Mouse (Mus musculus): Measurements from ENCODE around the gene Pard3. TPM values are rescaled to one million over a fixed set of nuclear protein-coding genes. Genes with fewer than 3 reads are reported as not detected.

Pard3 gene
- polyA plus RNA-seq, 2 experiments = 4.5 TPM

GRCm38 (mm10) chr8:127038928-127039327, 24.8 kb upstream of the Pard3 start:
- Histone ChIP-seq H3K27me3 (ENCODE audit: control insufficient read depth, insufficient read depth, low read length) (no peaks in the 10 kb centered on the region), H3K4me1 (replicated peaks; ENCODE audit: control insufficient read depth in 2 of 2, insufficient read depth in 2 of 2, low read length in 1 of 2) (no peaks in the 10 kb centered on the region), H3K9ac (replicated peaks) (no peak overlapping the region), H3K4me2 (ENCODE audit: low read depth) (no peak overlapping the region), H3K4me3 (ENCODE audit: insufficient read depth in 1 of 2, low read depth in 2 of 2, low read length in 2 of 2) (no peak overlapping the region), H3K36me3 (replicated peaks; ENCODE audit: control insufficient read depth, insufficient read depth, low read depth) (no peaks in the 10 kb centered on the region), H3K27ac (no peak overlapping the region), H3K9me3 (ENCODE audit: control insufficient read depth, low read length) (no peaks in the 10 kb centered on the region)
- 56% methylated on average over 4 of the region's 4 CpGs for WGBS (ENCODE audit: insufficient replicate concordance)
- no peak for TF ChIP-seq CTCF (IDR thresholded peaks at IDR 0.05; ENCODE audit: low read depth)
- TF ChIP-seq EP300 (IDR thresholded peaks at IDR 0.05; ENCODE audit: low read depth) = no peak
- ATAC-seq (ENCODE audit: insufficient read depth) (no peak), DNase-seq (ENCODE audit: low read depth in 3 of 3, low spot score in 3 of 3) (no peak)

- ATAC-seq (ENCODE audit: insufficient read depth) (no peak), DNase-seq (ENCODE audit: low read depth in 3 of 3, low spot score in 3 of 3) (no peak)
- H3K27ac ChIP-seq = no peak overlapping the region
- 45% methylated on average over 5 of the region's 5 CpGs for WGBS (ENCODE audit: insufficient replicate concordance)
- H3K4me2 ChIP-seq (ENCODE audit: low read depth) = no peak overlapping the region
- H3K9ac ChIP-seq (replicated peaks) = no peak overlapping the region
- no peaks in the 10 kb centered on the region for H3K36me3 ChIP-seq (replicated peaks; ENCODE audit: control insufficient read depth, insufficient read depth, low read depth)
- H3K9me3 ChIP-seq (ENCODE audit: control insufficient read depth, low read length) = no peaks in the 10 kb centered on the region
- H3K4me1 ChIP-seq (replicated peaks; ENCODE audit: control insufficient read depth in 2 of 2, insufficient read depth in 2 of 2, low read length in 1 of 2) = no peaks in the 10 kb centered on the region
- no peaks in the 10 kb centered on the region for H3K27me3 ChIP-seq (ENCODE audit: control insufficient read depth, insufficient read depth, low read length)
- H3K4me3 ChIP-seq (ENCODE audit: insufficient read depth in 1 of 2, low read depth in 2 of 2, low read length in 2 of 2) = no peak overlapping the region
- no peak for TF ChIP-seq EP300 (IDR thresholded peaks at IDR 0.05; ENCODE audit: low read depth)
- TF ChIP-seq CTCF (IDR thresholded peaks at IDR 0.05; ENCODE audit: low read depth) = no peak
Observed at GRCm38 (mm10) chr8:127049996-127050395, 13.7 kb upstream of the Pard3 start.

- Histone ChIP-seq H3K4me2 (ENCODE audit: low read depth) (no peak overlapping the region), H3K36me3 (replicated peaks; ENCODE audit: control insufficient read depth, insufficient read depth, low read depth) (no peaks in the 10 kb centered on the region), H3K27me3 (ENCODE audit: control insufficient read depth, insufficient read depth, low read length) (no peaks in the 10 kb centered on the region), H3K27ac (no peak overlapping the region), H3K9me3 (ENCODE audit: control insufficient read depth, low read length) (no peaks in the 10 kb centered on the region), H3K4me3 (ENCODE audit: insufficient read depth in 1 of 2, low read depth in 2 of 2, low read length in 2 of 2) (no peak overlapping the region), H3K9ac (replicated peaks) (no peak overlapping the region), H3K4me1 (replicated peaks; ENCODE audit: control insufficient read depth in 2 of 2, insufficient read depth in 2 of 2, low read length in 1 of 2) (no peaks in the 10 kb centered on the region)
- DNase-seq (ENCODE audit: low read depth in 3 of 3, low spot score in 3 of 3) = no peak
- TF ChIP-seq EP300 (IDR thresholded peaks at IDR 0.05; ENCODE audit: low read depth) = no peak
- TF ChIP-seq CTCF (IDR thresholded peaks at IDR 0.05; ENCODE audit: low read depth) = no peak
- WGBS (ENCODE audit: insufficient replicate concordance) = 21% methylated on average over 10 of the region's 10 CpGs
- ATAC-seq (ENCODE audit: insufficient read depth) = no peak
Observed at GRCm38 (mm10) chr8:127052132-127052531, 11.6 kb upstream of the Pard3 start.

DNA sequence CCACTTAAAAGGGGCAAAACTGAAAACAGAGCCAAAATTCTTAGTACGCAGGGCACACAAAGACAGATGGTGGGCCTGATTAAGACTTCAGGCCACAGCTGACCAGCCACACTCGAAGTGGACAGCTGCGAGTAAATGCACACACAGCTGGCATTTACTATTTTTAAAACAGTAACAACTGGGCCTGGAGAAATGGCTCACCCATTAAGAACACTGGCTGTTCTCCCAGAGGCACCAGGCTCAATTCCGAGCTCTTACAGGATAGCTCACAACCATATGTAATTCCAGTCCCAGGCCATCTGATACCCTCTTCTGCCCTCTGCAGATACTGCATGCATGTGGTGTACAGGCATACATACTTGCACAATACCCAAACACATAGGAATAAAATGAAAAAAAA, 8.6 kb upstream of the Pard3 start:
- no peaks in the 10 kb centered on the region for H3K36me3 ChIP-seq (replicated peaks; ENCODE audit: control insufficient read depth, insufficient read depth, low read depth)
- 56% methylated on average over 4 of the region's 4 CpGs for WGBS (ENCODE audit: insufficient replicate concordance)
- H3K9ac ChIP-seq (replicated peaks) = no peak overlapping the region
- H3K9me3 ChIP-seq (ENCODE audit: control insufficient read depth, low read length) = no peaks in the 10 kb centered on the region
- H3K27ac ChIP-seq = no peak overlapping the region
- TF ChIP-seq CTCF (IDR thresholded peaks at IDR 0.05; ENCODE audit: low read depth) (no peak), EP300 (IDR thresholded peaks at IDR 0.05; ENCODE audit: low read depth) (no peak)
- no peaks in the 10 kb centered on the region for H3K4me1 ChIP-seq (replicated peaks; ENCODE audit: control insufficient read depth in 2 of 2, insufficient read depth in 2 of 2, low read length in 1 of 2)
- no peak for DNase-seq (ENCODE audit: low read depth in 3 of 3, low spot score in 3 of 3)
- no peak for ATAC-seq (ENCODE audit: insufficient read depth)
- H3K27me3 ChIP-seq (ENCODE audit: control insufficient read depth, insufficient read depth, low read length) = no peaks in the 10 kb centered on the region
- H3K4me2 ChIP-seq (ENCODE audit: low read depth) = no peak overlapping the region
- no peak overlapping the region for H3K4me3 ChIP-seq (ENCODE audit: insufficient read depth in 1 of 2, low read depth in 2 of 2, low read length in 2 of 2)

DNA sequence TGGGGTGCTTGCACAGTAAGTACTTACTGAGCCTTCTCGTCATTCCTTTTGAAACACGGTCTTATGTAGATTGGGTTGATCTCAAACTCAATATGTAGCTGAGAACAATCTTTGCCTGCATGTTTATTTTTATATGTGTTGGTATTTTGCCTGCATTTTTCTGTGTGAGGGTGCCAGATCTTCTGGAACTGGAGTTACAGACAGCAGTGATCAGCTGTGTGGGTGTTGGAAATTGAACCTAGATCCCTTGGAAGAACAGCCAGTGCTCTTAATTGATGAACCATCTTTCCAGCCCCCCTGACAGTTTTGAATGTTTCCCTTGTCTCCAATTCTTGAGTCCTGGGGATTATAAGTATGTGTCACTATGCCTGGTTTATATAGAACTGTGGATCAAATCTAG, 4.9 kb upstream of the Pard3 start:
- ATAC-seq (ENCODE audit: insufficient read depth) = no peak

More for the DNA sequence above, 4.9 kb upstream of the Pard3 start:
- Histone ChIP-seq H3K9ac (replicated peaks) (no peak overlapping the region), H3K36me3 (replicated peaks; ENCODE audit: control insufficient read depth, insufficient read depth, low read depth) (no peaks in the 10 kb centered on the region), H3K9me3 (ENCODE audit: control insufficient read depth, low read length) (no peaks in the 10 kb centered on the region), H3K4me1 (replicated peaks; ENCODE audit: control insufficient read depth in 2 of 2, insufficient read depth in 2 of 2, low read length in 1 of 2) (no peaks in the 10 kb centered on the region), H3K4me3 (ENCODE audit: insufficient read depth in 1 of 2, low read depth in 2 of 2, low read length in 2 of 2) (no peak overlapping the region), H3K27ac (no peak overlapping the region), H3K4me2 (ENCODE audit: low read depth) (no peak overlapping the region), H3K27me3 (ENCODE audit: control insufficient read depth, insufficient read depth, low read length) (peaks cover 14% of the 10 kb centered on the region)
- WGBS (ENCODE audit: insufficient replicate concordance) = 70% methylated on average over 2 of the region's 2 CpGs
- DNase-seq (ENCODE audit: low read depth in 3 of 3, low spot score in 3 of 3) = no peak
- TF ChIP-seq CTCF (IDR thresholded peaks at IDR 0.05; ENCODE audit: low read depth) (no peak), EP300 (IDR thresholded peaks at IDR 0.05; ENCODE audit: low read depth) (no peak)
